Mouse (Mus musculus): ENCODE data around the gene Cdk16. TPM values are rescaled to one million over a fixed set of nuclear protein-coding genes. Genes with fewer than 3 reads are reported as not detected.

Gene Cdk16
- polyA plus RNA-seq (2012; rRNA removed) = 138 and 154 TPM in 2 replicates

DNA sequence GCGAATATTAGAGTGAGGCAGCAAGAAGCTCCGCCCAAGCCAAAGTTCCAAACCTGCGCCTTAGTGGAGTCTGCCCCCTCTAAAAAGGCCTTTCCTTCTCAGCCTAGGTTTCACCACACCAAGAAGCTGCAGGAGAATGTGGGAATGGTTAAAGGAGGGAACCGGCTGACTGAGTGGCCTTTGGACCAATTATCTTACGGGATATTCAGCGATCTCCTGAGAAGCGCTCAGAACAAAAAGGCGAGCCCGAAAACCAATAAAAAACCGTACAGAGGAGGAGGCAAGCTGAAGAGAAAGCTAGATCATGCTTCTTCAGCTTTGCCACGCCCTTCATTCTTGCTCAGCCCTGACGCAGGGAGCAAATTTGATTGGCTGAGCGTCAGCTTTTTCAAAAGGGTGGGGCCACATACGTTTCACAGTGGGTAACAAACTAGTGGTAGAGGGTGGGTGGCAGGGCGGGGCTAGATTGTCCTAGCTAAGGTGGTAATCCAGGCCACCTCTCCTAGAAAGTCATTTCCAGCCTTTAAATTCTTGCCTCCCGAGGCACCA lies at the start of gene Cdk16:
Cdk16 (plus strand) TSS at position 436 of the 549 bp plus-strand sequence.
- TF ChIP-seq POLR2A (IDR thresholded peaks at IDR 0.05; ENCODE audit: borderline replicate concordance, extremely low read depth, low read depth, low read length) (0 out of 2 replicates have a peak, but pooled peaks have one; percentile 11), CTCF (IDR thresholded peaks at IDR 0.05; ENCODE audit: insufficient read depth, low read length) (no peak)
- Histone ChIP-seq H3K4me3 (replicated peaks; ENCODE audit: extremely low read depth, low read depth, low read length) (peak within 1 kb of the TSS; percentile 88), H3K4me1 (ENCODE audit: control insufficient read depth, insufficient read depth, low read length) (peaks cover 8% of the 10 kb centered on the region; the same call in 1 of the 2 replicates)
- peak; percentile 72 for DNase-seq
- 24% methylated on average over 16 of the region's 16 CpGs for WGBS

DNA sequence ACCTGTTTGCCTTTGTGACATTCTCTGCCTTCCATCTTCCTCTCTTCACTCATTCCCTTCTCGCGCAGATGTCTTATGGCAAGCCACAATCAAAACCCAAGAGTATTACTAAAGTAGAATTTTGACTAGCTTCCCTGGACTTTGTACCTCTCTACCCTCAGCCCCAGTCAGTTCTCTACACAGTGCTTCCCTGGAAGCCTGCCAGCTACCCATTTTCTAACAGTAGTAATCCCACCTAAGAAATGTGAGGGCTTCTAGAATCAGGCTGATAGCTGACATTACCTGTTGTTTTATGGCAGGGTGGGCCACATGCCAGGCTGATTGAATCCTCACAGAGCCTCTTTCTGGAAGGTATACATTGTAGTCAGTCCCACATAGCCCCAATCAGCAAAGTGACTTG lies 49.6 kb upstream of the Cdk16 start:
- TF ChIP-seq CTCF (IDR thresholded peaks at IDR 0.05; ENCODE audit: insufficient read depth, low read length) (no peak), POLR2A (IDR thresholded peaks at IDR 0.05; ENCODE audit: borderline replicate concordance, extremely low read depth, low read depth, low read length) (no peak)
- no peak overlapping the region for H3K4me3 ChIP-seq (replicated peaks; ENCODE audit: extremely low read depth, low read depth, low read length)
- DNase-seq = no peak

DNA sequence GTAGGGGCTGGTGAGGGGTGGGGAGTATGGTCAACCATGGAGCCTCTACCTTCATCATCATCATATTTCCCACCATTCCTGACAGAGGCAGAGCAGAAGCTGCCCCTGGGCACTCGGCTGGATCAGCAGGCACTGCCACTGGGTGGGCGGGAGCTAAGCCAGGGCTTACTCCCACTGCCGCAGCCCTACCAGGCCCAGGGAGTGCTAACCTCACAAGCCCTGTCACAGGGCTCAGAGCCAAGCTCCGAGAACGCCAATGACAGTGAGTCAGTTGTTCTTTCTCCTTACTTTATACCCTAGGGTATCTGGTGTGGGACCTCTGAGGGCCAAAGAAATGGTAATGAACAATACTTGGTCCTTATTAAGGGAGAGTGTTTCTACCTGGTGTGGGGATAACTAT lies 43.0 kb upstream of the Cdk16 start:
- H3K4me3 ChIP-seq (replicated peaks; ENCODE audit: extremely low read depth, low read depth, low read length) = no peak overlapping the region
- 71% methylated on average over 5 of the region's 5 CpGs for WGBS
- TF ChIP-seq POLR2A (IDR thresholded peaks at IDR 0.05; ENCODE audit: borderline replicate concordance, extremely low read depth, low read depth, low read length) (no peak), CTCF (IDR thresholded peaks at IDR 0.05; ENCODE audit: insufficient read depth, low read length) (no peak)
- no peak for DNase-seq
- H3K4me1 ChIP-seq (ENCODE audit: control insufficient read depth, insufficient read depth, low read length) = no peaks in the 10 kb centered on the region

More for the DNA sequence above, 49.6 kb upstream of the Cdk16 start:
- no peaks in the 10 kb centered on the region for H3K4me1 ChIP-seq (ENCODE audit: control insufficient read depth, insufficient read depth, low read length)
- 94% methylated on average over 2 of the region's 2 CpGs for WGBS

DNA sequence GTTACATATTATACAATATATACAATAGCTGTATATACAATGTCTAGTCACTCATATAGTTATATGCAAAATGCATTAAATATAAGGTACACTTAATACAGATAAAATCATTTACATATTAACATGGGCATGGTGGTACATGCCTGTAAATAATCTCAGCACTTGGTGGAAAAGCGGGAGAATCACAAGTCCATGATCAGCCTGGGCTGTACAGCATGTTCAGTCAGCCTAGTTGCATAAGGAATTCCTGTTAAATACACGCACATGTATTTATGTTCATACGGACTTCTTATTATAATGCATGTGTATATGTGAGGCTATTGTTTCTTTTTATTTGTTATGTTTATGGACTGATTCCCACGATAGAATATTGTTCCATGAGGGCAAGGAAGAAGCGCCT lies 30.2 kb upstream of the Cdk16 start:
- TF ChIP-seq CTCF (IDR thresholded peaks at IDR 0.05; ENCODE audit: insufficient read depth, low read length) (no peak), POLR2A (IDR thresholded peaks at IDR 0.05; ENCODE audit: borderline replicate concordance, extremely low read depth, low read depth, low read length) (no peak)
- 30% methylated on average over 5 of the region's 5 CpGs for WGBS
- DNase-seq = no peak
- no peak overlapping the region for H3K4me3 ChIP-seq (replicated peaks; ENCODE audit: extremely low read depth, low read depth, low read length)
- no peaks in the 10 kb centered on the region for H3K4me1 ChIP-seq (ENCODE audit: control insufficient read depth, insufficient read depth, low read length)

DNA sequence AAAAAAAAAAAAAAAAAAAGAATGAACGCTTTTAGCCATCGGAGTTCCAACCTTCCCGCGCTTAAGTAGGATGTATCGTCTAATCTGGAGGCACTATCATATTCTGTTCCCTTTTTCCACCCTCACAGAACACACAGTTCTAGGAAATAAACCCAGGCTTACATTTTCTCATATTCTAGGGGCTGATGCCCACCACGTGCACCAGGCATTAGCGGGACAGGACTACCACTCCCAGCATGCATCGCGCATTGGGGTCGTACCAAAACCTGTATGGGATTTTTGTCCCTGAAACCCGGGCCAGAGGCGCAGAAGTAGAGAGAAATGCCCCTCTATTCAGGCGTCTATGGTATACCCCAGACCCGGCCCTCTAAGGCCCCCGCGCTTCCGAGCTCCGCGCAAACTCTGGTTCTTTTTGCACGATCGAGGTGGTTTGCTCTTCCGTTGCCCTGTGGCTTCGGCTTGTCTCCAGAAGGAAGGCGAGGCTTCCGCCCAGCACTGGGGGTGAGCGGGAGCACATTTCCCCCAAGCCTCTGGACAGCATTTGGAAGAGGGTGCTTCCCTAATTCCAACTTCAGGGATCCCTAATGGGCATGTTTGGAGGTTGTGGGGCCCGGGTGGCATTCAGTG lies 29.6 kb upstream of the Cdk16 start, which contains the start of gene Uba1:
Uba1 (plus strand) TSS at position 301 of the 627 bp plus-strand sequence.
- TF ChIP-seq CTCF (IDR thresholded peaks at IDR 0.05; ENCODE audit: insufficient read depth, low read length) (no peak), POLR2A (IDR thresholded peaks at IDR 0.05; ENCODE audit: borderline replicate concordance, extremely low read depth, low read depth, low read length) (peak; percentile 29; the same call in 1 of the 2 replicates)
- peak within 1 kb of the TSS; percentile 42 for H3K4me3 ChIP-seq (replicated peaks; ENCODE audit: extremely low read depth, low read depth, low read length)
- no peaks in the 10 kb centered on the region for H3K4me1 ChIP-seq (ENCODE audit: control insufficient read depth, insufficient read depth, low read length)
- peak; percentile 54 for DNase-seq
- WGBS = 28% methylated on average over 27 of the region's 27 CpGs

DNA sequence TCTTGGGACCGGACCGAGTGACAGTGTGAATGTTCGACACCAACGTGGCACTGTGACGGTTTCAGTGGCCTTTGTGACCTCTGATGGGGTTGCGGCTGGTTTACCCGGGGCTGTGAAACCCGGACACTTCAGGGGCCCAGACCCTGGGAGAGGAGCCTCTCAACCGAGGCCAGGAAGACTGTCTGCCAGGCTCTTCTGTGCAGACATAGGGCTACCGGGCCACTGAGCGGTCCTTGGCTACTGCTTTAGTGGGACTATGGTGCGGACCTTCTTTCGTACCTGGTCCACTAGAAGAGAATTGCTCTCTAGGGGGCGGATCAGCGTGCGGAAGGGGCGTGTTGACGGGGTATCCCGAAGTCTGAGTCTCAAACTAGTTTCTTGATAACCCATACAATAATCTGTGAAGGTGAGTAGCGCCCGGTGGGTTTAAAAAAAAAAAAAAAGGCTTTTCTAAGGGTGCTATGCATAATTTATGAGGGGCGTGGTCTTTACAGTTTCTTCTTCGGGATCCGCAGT lies 28.8 kb upstream of the Cdk16 start:
- no peaks in the 10 kb centered on the region for H3K4me1 ChIP-seq (ENCODE audit: control insufficient read depth, insufficient read depth, low read length)
- DNase-seq = peak; percentile 13
- peak overlapping the region; percentile 42 for H3K4me3 ChIP-seq (replicated peaks; ENCODE audit: extremely low read depth, low read depth, low read length)
- TF ChIP-seq CTCF (IDR thresholded peaks at IDR 0.05; ENCODE audit: insufficient read depth, low read length) (no peak), POLR2A (IDR thresholded peaks at IDR 0.05; ENCODE audit: borderline replicate concordance, extremely low read depth, low read depth, low read length) (no peak)
- 26% methylated on average over 24 of the region's 24 CpGs for WGBS

DNA sequence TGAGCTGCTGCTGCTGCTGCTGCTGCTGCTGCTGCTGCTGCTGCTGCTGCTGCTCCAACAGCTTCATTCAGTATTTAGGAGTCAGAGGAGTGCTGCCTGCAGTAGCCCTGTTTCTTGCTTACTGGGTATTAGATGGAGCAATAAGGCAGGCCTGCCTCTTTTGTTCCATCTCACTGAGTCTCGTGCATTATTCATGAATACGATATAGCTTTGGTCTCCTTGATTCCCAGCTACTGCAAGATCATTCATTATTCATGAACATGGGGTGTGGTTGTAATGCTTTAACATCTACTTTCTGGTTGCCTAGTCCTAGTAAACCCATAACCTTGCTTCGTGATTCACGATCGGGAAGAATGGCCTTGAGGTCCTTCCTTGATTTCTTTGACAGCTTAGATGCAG lies 25.4 kb upstream of the Cdk16 start:
- TF ChIP-seq CTCF (IDR thresholded peaks at IDR 0.05; ENCODE audit: insufficient read depth, low read length) (no peak), POLR2A (IDR thresholded peaks at IDR 0.05; ENCODE audit: borderline replicate concordance, extremely low read depth, low read depth, low read length) (no peak)
- DNase-seq = no peak
- no peak overlapping the region for H3K4me3 ChIP-seq (replicated peaks; ENCODE audit: extremely low read depth, low read depth, low read length)
- no peaks in the 10 kb centered on the region; the same call in 1 of the 2 replicates for H3K4me1 ChIP-seq (ENCODE audit: control insufficient read depth, insufficient read depth, low read length)
- WGBS = 39% methylated on average over 5 of the region's 5 CpGs

DNA sequence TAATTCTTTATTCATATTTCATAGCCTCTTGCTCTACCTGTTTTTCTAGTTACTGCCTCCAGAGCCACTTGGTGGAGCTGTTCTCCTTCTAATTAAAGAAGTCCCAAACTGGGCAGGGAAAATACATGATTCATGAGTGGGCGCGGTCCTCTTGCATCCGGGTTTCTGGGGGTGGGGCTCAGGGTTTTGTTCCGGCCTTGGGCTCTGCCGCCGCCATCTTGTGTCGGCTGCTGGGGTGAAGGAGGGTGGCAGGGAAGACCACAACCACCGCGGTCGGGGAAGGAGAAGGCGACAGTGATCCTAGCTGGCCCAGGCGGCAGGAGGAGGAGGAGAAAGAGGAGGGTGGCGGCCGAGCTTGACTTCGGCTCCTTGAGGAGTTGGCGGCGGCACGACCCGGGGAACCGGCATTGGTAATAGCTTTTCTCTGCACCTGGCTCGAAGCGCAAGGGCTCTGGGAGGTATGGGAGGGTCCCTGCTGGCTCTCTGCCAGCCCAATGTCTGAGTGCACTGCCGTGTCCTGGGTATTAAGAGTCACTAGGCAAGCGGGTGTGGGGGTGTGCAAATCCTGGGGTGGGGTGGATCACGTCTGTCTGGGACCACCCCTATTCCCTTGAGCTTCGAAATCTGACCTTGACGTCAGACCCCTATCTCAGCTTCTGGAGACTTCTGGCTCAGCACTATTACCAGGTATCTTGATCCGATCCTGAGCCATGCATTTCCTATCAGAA lies 24.9 kb upstream of the Cdk16 start:
- DNase-seq = peak; percentile 70
- 23% methylated on average over 28 of the region's 28 CpGs for WGBS
- Histone ChIP-seq H3K4me1 (ENCODE audit: control insufficient read depth, insufficient read depth, low read length) (no peaks in the 10 kb centered on the region; the same call in 1 of the 2 replicates), H3K4me3 (replicated peaks; ENCODE audit: extremely low read depth, low read depth, low read length) (peak overlapping the region; percentile 94)
- TF ChIP-seq CTCF (IDR thresholded peaks at IDR 0.05; ENCODE audit: insufficient read depth, low read length) = 0 out of 2 replicates have a peak, but pooled peaks have one; percentile 8
- peak; percentile 72; the same call in 1 of the 2 replicates for TF ChIP-seq POLR2A (IDR thresholded peaks at IDR 0.05; ENCODE audit: borderline replicate concordance, extremely low read depth, low read depth, low read length)

DNA sequence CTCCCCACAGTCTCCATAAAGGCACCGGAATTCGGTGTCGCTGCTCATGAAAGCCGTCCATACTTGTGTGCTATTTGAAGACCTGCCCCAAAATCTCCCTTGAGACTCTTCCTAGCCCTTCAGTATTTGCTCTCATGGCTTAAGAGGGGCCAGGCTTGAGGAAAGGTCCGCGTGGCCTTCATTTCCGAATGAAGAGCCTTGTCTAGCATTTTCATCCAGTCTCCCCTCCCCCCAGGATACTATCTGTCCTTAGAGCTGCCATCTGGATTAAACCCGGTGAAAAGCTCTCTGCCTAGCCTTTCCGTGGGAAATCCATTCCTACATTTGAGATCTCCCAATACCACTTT lies 24.3 kb upstream of the Cdk16 start:
- DNase-seq = no peak

More for the DNA sequence above, 24.3 kb upstream of the Cdk16 start:
- TF ChIP-seq POLR2A (IDR thresholded peaks at IDR 0.05; ENCODE audit: borderline replicate concordance, extremely low read depth, low read depth, low read length) (no peak), CTCF (IDR thresholded peaks at IDR 0.05; ENCODE audit: insufficient read depth, low read length) (no peak)
- WGBS = 34% methylated on average over 9 of the region's 9 CpGs
- H3K4me1 ChIP-seq (ENCODE audit: control insufficient read depth, insufficient read depth, low read length) = no peaks in the 10 kb centered on the region; the same call in 1 of the 2 replicates
- H3K4me3 ChIP-seq (replicated peaks; ENCODE audit: extremely low read depth, low read depth, low read length) = peak overlapping the region; percentile 94
